11 mouse cellular contexts compared by ENCODE assay signal in genomic region chr8:117280488-117280887, GRCm38 (mm10). TPM values are rescaled to one million over a fixed set of nuclear protein-coding genes. Genes with fewer than 3 reads are reported as not detected.
DNase-seq lines count a peak whose midpoint lies in the region; ATAC-seq and TF ChIP-seq lines count a peak whose summit lies in the region.
"Had no signal": no experiment of that assay in that cellular context is flagged by ENCODE, and none has a peak within 500 bp of the region (broad histone marks: within the 10 kb centered on the region; RNA-seq: fewer than 3 reads in every experiment).

No protein-coding gene starts in this region.

- H3K36me3 ChIP-seq in hindbrain, embryonic 10.5 days, result peaks cover 30% of the 10 kb centered on the region
- H3K36me3 ChIP-seq in hindbrain, embryonic 11.5 days (ENCODE audit: control insufficient read depth, insufficient read depth, low read length), result no peaks in the 10 kb centered on the region; the same call in 1 of the 2 replicates
- H3K36me3 ChIP-seq in liver, embryonic 11.5 days (ENCODE audit: control insufficient read depth, insufficient read depth, low read length), result no peaks in the 10 kb centered on the region; the same call in 1 of the 2 replicates
- H3K36me3 ChIP-seq in myocyte (ENCODE audit: control insufficient read depth, insufficient read depth), result no peaks in the 10 kb centered on the region
- peaks cover 28% of the 10 kb centered on the region for H3K36me3 ChIP-seq in embryonic facial prominence, embryonic 10.5 days (replicated peaks)
- H3K36me3 ChIP-seq: heart, embryonic 15.5 days had no signal

- H3K9me3 ChIP-seq in hindbrain, embryonic 10.5 days, result no peaks in the 10 kb centered on the region
- no peaks in the 10 kb centered on the region for H3K9me3 ChIP-seq in hindbrain, embryonic 11.5 days (ENCODE audit: control insufficient read depth, low read length)
- H3K9me3 ChIP-seq in liver, embryonic 11.5 days (ENCODE audit: control insufficient read depth, low read length), result no peaks in the 10 kb centered on the region
- no peaks in the 10 kb centered on the region for H3K9me3 ChIP-seq in embryonic facial prominence, embryonic 10.5 days
- H3K9me3 ChIP-seq: heart, embryonic 15.5 days; limb, embryonic 15.5 days had no signal

- H3K27ac ChIP-seq in hindbrain, embryonic 10.5 days, result 0 out of 2 replicates have a peak overlapping the region, but pooled peaks have one; percentile 81
- no peak overlapping the region for H3K27ac ChIP-seq in hindbrain, embryonic 11.5 days (ENCODE audit: low read depth, low read length)
- peak overlapping the region; percentile 32; the same call in 1 of the 2 replicates for H3K27ac ChIP-seq in liver, embryonic 11.5 days (ENCODE audit: low read depth, low read length)
- no peak overlapping the region; the same call in 1 of the 2 replicates for H3K27ac ChIP-seq in embryonic facial prominence, embryonic 10.5 days (replicated peaks)
- H3K27ac ChIP-seq: heart, embryonic 15.5 days; limb, embryonic 15.5 days had no signal

- peaks cover 78% of the 10 kb centered on the region for H3K4me1 ChIP-seq in hindbrain, embryonic 10.5 days (replicated peaks)
- peaks cover 10% of the 10 kb centered on the region for H3K4me1 ChIP-seq in hindbrain, embryonic 11.5 days (replicated peaks; ENCODE audit: control insufficient read depth, insufficient read depth, low read length)
- H3K4me1 ChIP-seq in liver, embryonic 11.5 days (replicated peaks; ENCODE audit: control insufficient read depth, insufficient read depth, low read length), result peaks cover 64% of the 10 kb centered on the region
- peaks cover 70% of the 10 kb centered on the region for H3K4me1 ChIP-seq in embryonic facial prominence, embryonic 10.5 days

- H3ac ChIP-seq in myocyte (ENCODE audit: control insufficient read depth, insufficient read length), result no peak overlapping the region

- H3K27me3 ChIP-seq in hindbrain, embryonic 10.5 days (ENCODE audit: insufficient read depth, poor library complexity, severe bottlenecking), result no peaks in the 10 kb centered on the region
- no peaks in the 10 kb centered on the region for H3K27me3 ChIP-seq in hindbrain, embryonic 11.5 days (ENCODE audit: control insufficient read depth, insufficient read depth, low read length)
- no peaks in the 10 kb centered on the region for H3K27me3 ChIP-seq in liver, embryonic 11.5 days (replicated peaks; ENCODE audit: control insufficient read depth, insufficient read depth, low read length)
- H3K27me3 ChIP-seq in myocyte (ENCODE audit: control insufficient read depth, insufficient read depth, insufficient read length), result no peaks in the 10 kb centered on the region
- no peaks in the 10 kb centered on the region for H3K27me3 ChIP-seq in embryonic facial prominence, embryonic 10.5 days (replicated peaks; ENCODE audit: low read depth, poor library complexity, severe bottlenecking)
- H3K27me3 ChIP-seq: heart, embryonic 15.5 days; limb, embryonic 15.5 days had no signal

- WGBS in hindbrain, embryonic 10.5 days, result 89% methylated on average over 7 of the region's 7 CpGs
- WGBS in hindbrain, embryonic 11.5 days, result 89% methylated on average over 7 of the region's 7 CpGs
- WGBS in liver, embryonic 11.5 days, result 69% methylated on average over 7 of the region's 7 CpGs
- WGBS in embryonic facial prominence, embryonic 10.5 days, result 91% methylated on average over 7 of the region's 7 CpGs

- no peak overlapping the region for H3K9ac ChIP-seq in hindbrain, embryonic 11.5 days (ENCODE audit: low read depth, low read length)
- H3K9ac ChIP-seq in liver, embryonic 11.5 days (ENCODE audit: low read depth, low read length), result no peak overlapping the region
- H3K9ac ChIP-seq: heart, embryonic 15.5 days; limb, embryonic 15.5 days had no signal

- TF ChIP-seq POLR2A in myocyte (IDR thresholded peaks at IDR 0.05; ENCODE audit: insufficient read length, low read depth), result no peak

- H3K4me2 ChIP-seq in hindbrain, embryonic 11.5 days (replicated peaks; ENCODE audit: low read depth, low read length), result no peak overlapping the region
- H3K4me2 ChIP-seq in liver, embryonic 11.5 days, result no peak overlapping the region
- H3K4me2 ChIP-seq in myocyte (ENCODE audit: low read depth), result no peak overlapping the region
- H3K4me2 ChIP-seq: heart, embryonic 15.5 days; limb, embryonic 15.5 days had no signal

- H3K79me2 ChIP-seq in myocyte (ENCODE audit: control insufficient read depth, insufficient read depth), result peaks cover 66% of the 10 kb centered on the region

- ATAC-seq in hindbrain, embryonic 11.5 days (ENCODE audit: low FRiP score), result no peak
- 0 out of 2 replicates have a peak, but pooled peaks have one; percentile 14 for ATAC-seq in liver, embryonic 11.5 days (replicated peaks; ENCODE audit: low FRiP score)

- DNase-seq in hindbrain, embryonic 10.5 days (ENCODE audit: low spot score), result no peak
- DNase-seq in hindbrain, embryonic 11.5 days (ENCODE audit: low spot score), result no peak
- peak; percentile 77 for DNase-seq in adrenal gland, postnatal 36 days
- no peak for DNase-seq in liver, embryonic 11.5 days (ENCODE audit: low spot score)
- DNase-seq in ovary, postnatal 36 days (ENCODE audit: low spot score), result no peak
- DNase-seq in cerebellum, postnatal 36 days, result no peak
- DNase-seq in embryonic facial prominence, embryonic 10.5 days (ENCODE audit: low spot score), result no peak
- DNase-seq: right cerebral cortex, postnatal 4 days had no signal

- H3K4me3 ChIP-seq in hindbrain, embryonic 10.5 days, result no peak overlapping the region
- no peak overlapping the region for H3K4me3 ChIP-seq in hindbrain, embryonic 11.5 days (ENCODE audit: low read depth, low read length)
- no peak overlapping the region for H3K4me3 ChIP-seq in liver, embryonic 11.5 days (ENCODE audit: low read depth, low read length)
- H3K4me3 ChIP-seq in myocyte, result no peak overlapping the region
- no peak overlapping the region for H3K4me3 ChIP-seq in embryonic facial prominence, embryonic 10.5 days
- H3K4me3 ChIP-seq: heart, embryonic 15.5 days; limb, embryonic 15.5 days had no signal

TF ChIP-seq in myocyte, 11 proteins besides CTCF, POLR2A, EP300 and RAD21:
- TF ChIP-seq CEBPB (IDR thresholded peaks at IDR 0.05; ENCODE audit: insufficient read depth, poor library complexity, severe bottlenecking) (peak; percentile 92), MYOG (IDR thresholded peaks at IDR 0.05; ENCODE audit: control insufficient read depth in 1 of 3, insufficient read depth in 1 of 3, insufficient read length in 2 of 3, low read depth in 2 of 3) (no peak)

RNA-seq across cellular contexts. Expression of gene Cmip, which starts 23.6 kb away (rescaled TPM):
- 10.6 and 14.0 TPM in 2 replicates for polyA plus RNA-seq in hindbrain, embryonic 10.5 days (2016; fragmentation: Nextera tagmentation; extraction: Ambion mirVana)
- polyA plus RNA-seq in hindbrain, embryonic 11.5 days (2014; fragmentation: Nextera tagmentation; extraction: Ambion mirVana), result 27.0 and 31.9 TPM in 2 replicates
- 100 to 1,000 TPM; 122 to 129 TPM for total RNA-seq in adrenal gland, postnatal 36 days (2021)
- polyA plus RNA-seq in liver, embryonic 11.5 days (2014; fragmentation: Nextera tagmentation; extraction: Ambion mirVana), result 14.3 and 17.1 TPM in 2 replicates
- 23.6 TPM for polyA plus RNA-seq in myocyte (2012; fragmentation: generic; extraction: Trizol)
- 9.2 and 9.8 TPM in 2 replicates for polyA plus RNA-seq in embryonic facial prominence, embryonic 10.5 days (2016; fragmentation: Nextera tagmentation; extraction: Ambion mirVana)

Comparison
In these comparisons a context has a peak if more than half of its experiments do, and no peak if none do; other contexts are left out.
1. H3K27ac ChIP-seq: peak in hindbrain, embryonic 10.5 days (single experiment) and liver, embryonic 11.5 days (single experiment); none in hindbrain, embryonic 11.5 days (single experiment) and embryonic facial prominence, embryonic 10.5 days (single experiment).
2. DNase-seq: peak in adrenal gland, postnatal 36 days (2 of 2); none in hindbrain, embryonic 10.5 days (single experiment), hindbrain, embryonic 11.5 days (single experiment), liver, embryonic 11.5 days (single experiment), ovary, postnatal 36 days (single experiment), cerebellum, postnatal 36 days (0 of 2) and embryonic facial prominence, embryonic 10.5 days (single experiment).